Mouse (Mus musculus) layer of hippocampus, postnatal 25 days (tissue): ENCODE measurements around the gene Il19. TPM values are rescaled to one million over a fixed set of nuclear protein-coding genes. Genes with fewer than 3 reads are reported as not detected.
A peak's percentile ranks its signal among the peaks of the same experiment; 100 is the strongest.

Experiments used
- DNase-seq, 2 experiments: peaks; one replicate each; pipeline ENCODE4 v3.0.0; 2022; ENCODE audit warnings: mixed read lengths in 2 of 2, low spot score in 1 of 2; ENCODE audit errors: extremely low spot score in 1 of 2
- total RNA-seq, 2 experiments: library from RNA; stranded (reverse); gene quantifications; 2 replicates each; pipeline ENCODE4 v1.2.3; 2021

Gene Il19
- not detected for total RNA-seq

DNA sequence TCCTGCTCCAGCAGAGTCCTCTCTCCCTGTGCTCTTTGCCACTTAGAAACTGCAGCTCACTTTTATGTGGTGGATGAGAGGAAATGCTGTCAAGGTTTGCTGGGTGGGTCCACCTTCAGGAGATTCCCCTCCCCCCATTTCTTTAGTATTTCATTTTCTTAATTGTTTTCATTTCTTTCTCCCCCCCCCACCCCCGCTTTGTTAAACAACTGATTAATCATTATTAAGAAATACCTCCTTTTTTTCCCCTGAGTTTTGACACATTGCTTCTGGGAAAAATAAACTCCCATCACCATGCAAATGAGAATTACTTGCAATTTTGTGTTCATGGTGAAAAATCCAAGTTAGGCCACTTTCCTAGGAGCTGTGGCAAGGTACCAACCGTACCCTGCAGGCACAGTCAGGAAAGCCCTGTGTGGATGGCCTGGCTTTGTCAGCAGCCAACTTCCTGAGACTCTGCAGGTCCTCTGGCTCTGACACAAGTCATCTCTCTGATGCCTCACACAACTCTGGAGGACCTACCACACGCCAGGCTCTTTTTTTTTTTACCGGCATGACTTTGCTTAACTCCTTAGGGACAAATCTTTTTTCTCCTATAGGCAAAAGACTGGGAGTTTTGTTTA lies at the start of gene Il19:
Gene Il19 (minus strand): TSS at position 51 of the 623 bp plus-strand sequence.
- DNase-seq: no peak

GRCm38 (mm10) chr1:130989331-130989730 lies 49.4 kb upstream of the Il19 start:
- DNase-seq: no peak

DNA sequence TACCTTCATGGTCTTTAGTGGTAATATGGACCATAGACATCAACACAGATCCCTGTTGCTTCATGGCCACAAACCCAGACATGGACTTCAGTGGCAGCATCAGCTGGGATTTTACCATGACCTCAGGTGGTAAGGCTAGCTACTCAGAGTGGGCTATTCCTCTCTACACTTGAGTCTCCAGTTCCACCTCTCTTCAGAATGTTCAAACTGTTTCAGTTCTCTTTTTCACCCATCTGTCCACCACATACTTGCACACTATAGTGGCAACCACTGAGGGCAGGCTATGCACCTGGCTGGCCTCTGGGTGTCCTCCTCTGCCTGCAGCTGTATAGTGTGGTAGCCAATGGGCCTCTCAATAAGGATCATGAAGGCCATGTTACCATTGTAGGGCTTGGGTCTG lies 47.5 kb upstream of the Il19 start:
- no peak for DNase-seq

GRCm38 (mm10) chr1:130987001-130987400 lies 47.1 kb upstream of the Il19 start:
- no peak for DNase-seq

DNA sequence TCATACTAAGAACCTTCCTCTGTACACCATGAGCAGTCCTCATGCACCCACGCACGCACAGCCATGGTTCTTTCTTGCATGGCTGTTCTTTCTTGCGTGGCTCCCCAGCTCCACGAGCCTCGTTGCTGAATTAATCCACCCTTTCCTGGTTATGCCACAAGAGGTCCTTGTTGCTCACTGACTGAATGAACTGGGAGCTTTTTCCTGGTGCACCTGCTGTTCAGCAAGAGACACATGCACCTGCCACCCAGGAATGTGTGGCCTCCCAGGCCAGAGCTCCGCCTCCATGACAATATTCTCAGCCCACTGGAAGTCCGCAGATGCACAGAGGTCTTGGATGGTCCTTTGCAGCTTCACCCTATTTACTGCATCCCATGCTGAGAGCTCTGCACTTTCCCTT lies 44.5 kb upstream of the Il19 start:
- DNase-seq: no peak

GRCm38 (mm10) chr1:130979455-130979854 lies 39.5 kb upstream of the Il19 start:
- DNase-seq: peak in 1 of 2 experiments; percentile 49

GRCm38 (mm10) chr1:130963891-130964290 lies 24.0 kb upstream of the Il19 start:
- no peak for DNase-seq

DNA sequence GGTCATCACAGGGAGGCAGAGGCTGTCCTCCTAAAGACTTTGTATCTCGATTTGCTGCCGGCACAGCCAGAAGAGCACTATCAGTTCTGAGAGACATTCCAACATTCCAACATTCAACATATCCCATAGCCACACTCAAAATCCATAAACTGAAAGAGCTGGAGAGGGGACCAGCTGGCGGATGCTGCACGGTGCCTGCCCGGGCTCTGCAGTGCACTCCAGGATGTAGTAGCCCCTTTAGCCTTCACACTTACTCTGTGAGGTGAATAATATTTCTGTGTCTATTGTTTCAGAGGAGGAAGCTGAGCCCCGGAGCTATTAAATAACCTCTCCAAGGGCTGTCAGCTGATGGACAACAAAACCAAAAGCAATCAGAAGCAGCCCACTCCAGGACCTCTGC lies 7.0 kb upstream of the Il19 start:
- no peak for DNase-seq

GRCm38 (mm10) chr1:130941801-130942200 lies 1.9 kb upstream of the Il19 start:
- DNase-seq: no peak

GRCm38 (mm10) chr1:130938192-130938591 lies 1.7 kb downstream of the Il19 start:
- no peak for DNase-seq

- DNase-seq: no peak
Observed at GRCm38 (mm10) chr1:130937170-130937569, 2.7 kb downstream of the Il19 start.

DNA sequence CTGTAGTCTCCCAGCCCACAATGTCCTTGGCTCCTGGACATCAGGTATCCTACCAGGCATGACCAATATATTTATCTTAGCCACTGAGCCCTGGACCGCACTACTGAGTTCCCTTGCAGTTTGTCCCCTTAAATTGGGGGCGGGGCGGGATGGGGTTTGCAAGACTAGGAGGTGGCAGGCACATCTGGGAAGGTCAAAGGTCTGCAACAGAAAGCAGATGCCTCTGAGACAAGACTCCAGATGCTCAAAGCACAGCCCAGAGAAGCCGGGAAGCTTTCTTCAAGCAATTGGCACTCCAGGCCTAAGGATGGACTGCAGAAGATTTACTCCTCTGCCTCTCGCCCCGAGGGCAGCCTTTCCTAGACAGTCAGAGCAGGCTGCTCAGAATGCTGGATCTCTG lies 3.6 kb downstream of the Il19 start:
- no peak for DNase-seq

GRCm38 (mm10) chr1:130926484-130926883 lies 13.4 kb downstream of the Il19 start:
- DNase-seq: no peak

- DNase-seq: no peak
Observed at GRCm38 (mm10) chr1:130918323-130918980, 21.5 kb downstream of the Il19 start.

GRCm38 (mm10) chr1:130911401-130912010 lies 28.4 kb downstream of the Il19 start, which contains the start of gene Il20:
Il20 (minus strand) TSS chr1:130911451.
- no peak for DNase-seq

- no peak for DNase-seq
Observed at GRCm38 (mm10) chr1:130902505-130902904, 37.4 kb downstream of the Il19 start.

DNA sequence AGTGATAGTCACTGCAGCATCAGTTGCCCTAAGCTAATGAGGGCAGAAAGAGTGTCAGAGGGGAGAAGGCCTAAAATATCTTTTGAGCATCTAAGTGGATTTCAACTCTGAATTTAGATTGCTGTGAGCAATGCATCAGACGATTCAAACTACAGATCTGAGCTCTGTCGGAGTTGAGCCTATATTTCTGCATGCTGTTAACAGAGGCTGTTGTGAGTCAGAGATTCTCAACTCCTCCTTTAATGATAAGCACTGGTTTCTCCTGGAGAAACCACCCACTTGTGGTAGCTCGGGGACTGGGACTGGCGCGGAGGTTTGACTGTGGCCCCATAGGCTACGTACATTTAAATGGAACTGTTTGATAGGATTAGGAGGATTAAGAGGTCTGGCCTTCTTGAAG lies 45.4 kb downstream of the Il19 start:
- no peak for DNase-seq

DNA sequence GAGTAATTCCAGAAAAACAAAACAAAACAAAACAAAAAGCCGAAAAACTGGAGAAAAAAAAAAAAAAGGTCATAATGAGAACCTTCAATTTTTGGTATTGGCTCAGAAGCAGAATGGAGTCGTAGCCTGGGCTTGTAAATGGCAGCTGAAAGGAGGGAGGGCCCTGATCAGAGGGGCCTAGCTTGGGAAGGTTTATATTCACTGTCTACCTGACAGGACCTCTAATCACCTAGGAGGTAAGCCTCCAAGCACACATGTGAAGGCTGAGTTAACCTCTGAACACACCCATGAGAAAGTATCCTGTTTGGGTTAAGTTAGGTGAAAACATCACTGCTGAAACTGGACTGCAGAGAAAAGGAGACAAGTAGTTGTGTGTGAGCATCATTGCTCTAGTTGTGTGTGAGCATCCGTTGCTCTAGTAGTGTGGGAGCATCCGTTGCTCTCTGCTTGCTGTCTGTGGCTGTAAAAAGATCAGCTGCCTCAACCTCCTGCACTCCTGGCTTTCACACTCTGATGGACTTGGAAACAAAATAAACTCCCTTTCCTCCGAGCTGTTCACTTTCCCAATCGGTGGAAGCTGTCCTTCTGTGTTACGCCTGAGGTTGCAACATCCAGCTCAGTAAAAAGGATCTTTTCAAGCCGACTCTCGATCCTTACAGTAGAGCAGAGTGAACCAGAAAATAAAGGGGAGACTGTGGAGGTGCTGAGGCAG lies 46.4 kb downstream of the Il19 start:
- no peak for DNase-seq

DNA sequence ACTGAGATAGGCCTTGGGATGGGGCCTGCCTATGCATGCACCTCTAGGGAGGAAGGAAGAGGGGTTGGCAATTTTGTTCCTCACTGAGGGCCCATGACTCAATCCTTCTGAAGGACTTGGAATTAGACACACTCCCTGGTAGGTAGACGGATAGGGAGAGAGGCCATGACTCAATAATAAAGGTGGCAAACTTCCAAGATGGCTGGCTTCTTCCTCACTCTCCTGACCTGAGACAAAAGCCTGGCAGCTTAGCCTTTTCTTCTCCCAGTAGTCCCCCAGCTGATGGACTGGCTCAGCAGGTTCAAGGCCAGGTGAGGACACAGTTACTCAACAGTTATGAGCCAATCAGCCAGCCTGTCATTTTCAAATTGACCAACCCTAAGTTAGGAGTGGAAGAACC lies 47.5 kb downstream of the Il19 start:
- no peak for DNase-seq

DNA sequence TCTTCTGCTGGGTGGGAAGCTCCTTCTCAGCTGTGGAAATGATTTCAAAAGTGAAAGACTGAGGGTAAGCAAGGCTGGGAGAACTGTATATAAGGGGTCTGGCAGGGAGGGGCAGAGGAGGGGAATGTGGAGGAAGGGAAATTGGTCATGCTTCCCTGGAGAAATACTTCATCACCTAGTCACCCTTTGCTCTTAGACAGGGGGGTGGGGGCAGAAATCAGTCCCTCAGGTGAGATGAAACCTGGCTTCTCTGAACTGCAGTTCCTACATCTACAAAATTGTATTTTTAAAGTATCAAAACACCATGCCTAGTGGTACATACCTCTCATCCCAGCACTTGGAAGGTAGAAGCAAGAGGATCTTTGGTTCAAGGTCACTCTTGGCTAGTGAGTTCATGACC lies 52.6 kb downstream of the Il19 start, which contains the start of gene Il24:
Gene Il24 (minus strand): TSS at position 101 of the 400 bp plus-strand sequence.
- no peak for DNase-seq

DNA sequence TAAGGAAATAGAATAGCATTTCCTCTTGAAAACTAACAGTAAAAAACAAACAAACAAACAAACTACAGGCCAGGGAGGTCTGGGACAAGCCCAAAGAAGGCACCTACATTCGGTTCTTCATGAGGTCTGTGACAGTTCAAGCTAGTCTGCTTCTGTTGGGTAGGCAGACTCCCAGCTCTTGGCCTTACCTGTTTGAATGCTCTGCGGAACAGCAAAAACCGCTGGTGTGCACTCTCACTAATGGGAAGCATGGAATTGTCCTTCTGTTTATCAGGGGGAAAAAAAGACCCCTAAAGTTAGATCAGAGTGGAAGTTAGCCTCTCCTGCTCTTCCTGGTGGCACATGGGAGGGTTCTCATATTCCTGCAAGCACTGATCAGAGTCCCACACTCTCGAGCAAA lies 56.8 kb downstream of the Il19 start:
- no peak for DNase-seq
